Comparison of ENCODE assay signal across 30 mouse cellular contexts in the genomic region with DNA sequence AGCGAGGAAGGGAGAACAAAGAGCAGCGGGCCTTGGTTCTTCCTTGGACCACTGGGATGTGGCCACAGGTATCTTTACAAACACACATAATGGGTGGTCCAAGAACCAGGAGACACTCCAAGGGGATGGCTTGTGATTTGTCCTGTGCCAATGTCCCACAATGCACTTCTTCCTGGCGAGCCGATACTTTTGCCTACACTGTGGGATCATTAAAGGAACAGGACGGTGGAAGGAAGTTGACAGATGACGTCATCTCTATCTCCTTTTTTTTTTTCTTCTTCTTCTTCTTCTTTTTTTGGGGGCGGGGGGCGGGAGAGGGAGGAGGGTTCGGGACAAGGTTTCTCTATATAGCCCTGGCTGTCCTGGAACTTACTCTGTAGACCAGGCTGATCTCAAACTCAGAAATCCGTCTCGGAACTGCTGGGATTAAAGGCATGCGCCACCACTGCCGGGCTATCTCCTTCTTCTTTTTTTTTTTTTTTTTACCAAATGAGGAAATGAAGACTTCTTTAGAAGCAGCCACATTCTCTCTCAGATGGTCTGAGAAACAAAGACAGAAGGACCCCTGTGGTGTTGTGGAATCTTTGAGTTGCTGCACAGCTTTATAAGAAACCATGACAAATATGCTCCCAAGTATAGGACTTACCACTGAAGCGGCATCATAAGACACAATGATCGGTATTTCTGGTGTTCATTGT. TPM values are rescaled to one million over a fixed set of nuclear protein-coding genes. Genes with fewer than 3 reads are reported as not detected.
DNase-seq lines count a peak whose midpoint lies in the region; ATAC-seq and TF ChIP-seq lines count a peak whose summit lies in the region.
"Had no signal": no experiment of that assay in that cellular context is flagged by ENCODE, and none has a peak within 500 bp of the region (broad histone marks: within the 10 kb centered on the region; RNA-seq: fewer than 3 reads in every experiment).

No protein-coding gene starts in this region.

- no peak overlapping the region for H3K4me2 ChIP-seq in lung, postnatal 0 days (replicated peaks; ENCODE audit: low read depth, low read length)
- H3K4me2 ChIP-seq: forebrain, embryonic 15.5 days; heart, embryonic 13.5 days; hindbrain, embryonic 15.5 days; liver, embryonic 15.5 days; stomach, embryonic 15.5 days had no signal

- H3K27ac ChIP-seq in lung, postnatal 0 days (ENCODE audit: low read length) = no peak overlapping the region
- H3K27ac ChIP-seq in ES-Bruce4 (ENCODE audit: insufficient read depth, low read length) = no peak overlapping the region
- H3K27ac ChIP-seq in limb, embryonic 10.5 days = no peak overlapping the region
- H3K27ac ChIP-seq: forebrain, embryonic 10.5 days; forebrain, embryonic 15.5 days; gastrocnemius, adult 2 months; heart, embryonic 13.5 days; hindbrain, embryonic 10.5 days; hindbrain, embryonic 15.5 days; liver, embryonic 15.5 days; midbrain, embryonic 10.5 days; stomach, embryonic 15.5 days had no signal

- H3K27me3 ChIP-seq in lung, postnatal 0 days (replicated peaks; ENCODE audit: insufficient read depth, low read length) = no peaks in the 10 kb centered on the region
- no peaks in the 10 kb centered on the region for H3K27me3 ChIP-seq in ES-Bruce4 (ENCODE audit: control insufficient read depth, insufficient read depth, low read length, poor library complexity, severe bottlenecking)
- H3K27me3 ChIP-seq in limb, embryonic 10.5 days (ENCODE audit: low read depth, poor library complexity, severe bottlenecking) = peaks cover 9% of the 10 kb centered on the region
- H3K27me3 ChIP-seq: forebrain, embryonic 15.5 days; heart, embryonic 13.5 days; hindbrain, embryonic 15.5 days; stomach, embryonic 15.5 days had no signal

- no peak for TF ChIP-seq POLR2A in lung, adult 2 months (IDR thresholded peaks at IDR 0.05; ENCODE audit: borderline replicate concordance, extremely low read depth, low read depth, low read length)
- no peak for TF ChIP-seq POLR2A in ES-Bruce4 (IDR thresholded peaks at IDR 0.05; ENCODE audit: insufficient read depth, low read length)

- TF ChIP-seq EP300 in lung, postnatal 0 days (IDR thresholded peaks at IDR 0.05) = no peak
- TF ChIP-seq EP300 in ES-Bruce4 (IDR thresholded peaks at IDR 0.05; ENCODE audit: insufficient read depth, low read depth, low read length) = no peak

- no peaks in the 10 kb centered on the region for H3K9me3 ChIP-seq in lung, postnatal 0 days (ENCODE audit: low read length)
- no peaks in the 10 kb centered on the region for H3K9me3 ChIP-seq in ES-Bruce4 (replicated peaks; ENCODE audit: control insufficient read depth, insufficient read depth, low read length, poor library complexity, severe bottlenecking)
- H3K9me3 ChIP-seq in limb, embryonic 10.5 days (replicated peaks) = no peaks in the 10 kb centered on the region
- H3K9me3 ChIP-seq: forebrain, embryonic 10.5 days; forebrain, embryonic 15.5 days; heart, embryonic 13.5 days; hindbrain, embryonic 10.5 days; hindbrain, embryonic 15.5 days; liver, embryonic 15.5 days; midbrain, embryonic 10.5 days; stomach, embryonic 15.5 days had no signal

- no peaks in the 10 kb centered on the region for H3K36me3 ChIP-seq in lung, postnatal 0 days (ENCODE audit: insufficient read depth, low read length)
- no peaks in the 10 kb centered on the region for H3K36me3 ChIP-seq in ES-Bruce4 (ENCODE audit: control insufficient read depth, insufficient read depth, low read length, poor library complexity, severe bottlenecking)
- no peaks in the 10 kb centered on the region for H3K36me3 ChIP-seq in limb, embryonic 10.5 days
- H3K36me3 ChIP-seq: forebrain, embryonic 10.5 days; forebrain, embryonic 15.5 days; heart, embryonic 13.5 days; hindbrain, embryonic 10.5 days; hindbrain, embryonic 15.5 days; liver, embryonic 15.5 days; midbrain, embryonic 10.5 days; stomach, embryonic 15.5 days had no signal

- H3K9ac ChIP-seq in lung, postnatal 0 days (replicated peaks; ENCODE audit: low read depth) = no peak overlapping the region
- H3K9ac ChIP-seq in ES-Bruce4 (ENCODE audit: low read depth, poor library complexity, severe bottlenecking) = no peak overlapping the region
- H3K9ac ChIP-seq: forebrain, embryonic 15.5 days; heart, embryonic 13.5 days; hindbrain, embryonic 15.5 days; liver, embryonic 15.5 days; stomach, embryonic 15.5 days had no signal

- ATAC-seq in lung, postnatal 0 days = no peak
- peak; percentile 61 for ATAC-seq in megakaryocyte, adult 5-6 weeks (ENCODE audit: poor library complexity, severe bottlenecking)
- ATAC-seq in erythroblast, adult 5-6 weeks (replicated peaks; ENCODE audit: low FRiP score, poor library complexity, severe bottlenecking) = no peak
- ATAC-seq: forebrain, embryonic 15.5 days; inflammation-experienced regulatory T-cells, adult 6 months; midbrain, embryonic 16.5 days had no signal

- peak; percentile 49 for DNase-seq in lung, postnatal 0 days (ENCODE audit: low spot score)
- DNase-seq in lung, adult 2 months = no peak
- peak; percentile 77 for DNase-seq in R1 (ENCODE audit: low read depth, low spot score)
- DNase-seq in limb, embryonic 10.5 days (ENCODE audit: low spot score) = no peak
- DNase-seq in thymus, postnatal 36 days = no peak
- DNase-seq: adrenal gland, postnatal 10 days; cerebellum, adult 11 months; cerebellum, adult 9-10 months; cerebellum, postnatal 36 days; gastrocnemius, adult 2 months; heart, postnatal 10 days; kidney, adult 11 months; kidney, postnatal 36 days; lung, postnatal 4 days; right cerebral cortex, postnatal 4 days; thymus, adult 18-20 months; thymus, postnatal 4 days had no signal

- 79% methylated on average over 15 of the region's 15 CpGs for WGBS in lung, postnatal 0 days
- WGBS in lung, adult 2 months = 67% methylated on average over 15 of the region's 15 CpGs
- WGBS in limb, embryonic 10.5 days = 93% methylated on average over 15 of the region's 15 CpGs

- TF ChIP-seq CTCF in lung, postnatal 0 days (IDR thresholded peaks at IDR 0.05) = no peak
- TF ChIP-seq CTCF in lung, adult 2 months (IDR thresholded peaks at IDR 0.05; ENCODE audit: insufficient read depth, low read length) = no peak
- TF ChIP-seq CTCF in ES-Bruce4 (IDR thresholded peaks at IDR 0.05; ENCODE audit: low read depth, low read length) = no peak

- H3K4me1 ChIP-seq in lung, postnatal 0 days (ENCODE audit: insufficient read depth, low read depth, low read length) = no peaks in the 10 kb centered on the region
- no peaks in the 10 kb centered on the region for H3K4me1 ChIP-seq in lung, adult 2 months (ENCODE audit: control insufficient read depth, insufficient read depth, low read length)
- H3K4me1 ChIP-seq in ES-Bruce4 (ENCODE audit: control insufficient read depth, insufficient read depth, low read length) = peaks cover 3% of the 10 kb centered on the region
- peaks cover 9% of the 10 kb centered on the region for H3K4me1 ChIP-seq in limb, embryonic 10.5 days

- H3K4me3 ChIP-seq in lung, postnatal 0 days (ENCODE audit: low read depth, low read length) = no peak overlapping the region
- H3K4me3 ChIP-seq in lung, adult 2 months (replicated peaks; ENCODE audit: extremely low read depth, low read depth, low read length) = no peak overlapping the region
- H3K4me3 ChIP-seq in ES-Bruce4 (ENCODE audit: low read depth, low read length) = peak overlapping the region; percentile 18; the same call in 1 of the 2 replicates
- no peak overlapping the region for H3K4me3 ChIP-seq in limb, embryonic 10.5 days
- H3K4me3 ChIP-seq: forebrain, embryonic 10.5 days; forebrain, embryonic 15.5 days; gastrocnemius, adult 2 months; heart, embryonic 13.5 days; hindbrain, embryonic 10.5 days; hindbrain, embryonic 15.5 days; liver, embryonic 15.5 days; midbrain, embryonic 10.5 days; stomach, embryonic 15.5 days had no signal

RNA-seq across cellular contexts. Expression of a gene that starts 6.8 kb away (rescaled TPM):
- polyA plus RNA-seq in lung, postnatal 0 days (2015; fragmentation: Nextera tagmentation; extraction: Ambion mirVana) = 161 and 165 TPM in 2 replicates
- 113 and 118 TPM in 2 replicates for polyA plus RNA-seq in lung, adult 2 months (2012; rRNA removed)
- 55.8 and 58.2 TPM in 2 replicates for polyA plus RNA-seq in ES-Bruce4 (2011; ENCODE audit: insufficient read depth, insufficient read length, low read depth, missing spikeins)
- total RNA-seq in megakaryocyte, adult 5-6 weeks (2015) = 90.4 and 93.3 TPM in 2 replicates
- total RNA-seq in megakaryocyte, adult 5-6 weeks (2017) = 122 and 130 TPM in 2 replicates
- polyA plus RNA-seq in limb, embryonic 10.5 days (2016; fragmentation: Nextera tagmentation; extraction: Ambion mirVana) = 39.8 and 41.4 TPM in 2 replicates
- 12.9 and 14.6 TPM in 2 replicates for total RNA-seq in erythroblast, adult 5-6 weeks (2015; ENCODE audit: low replicate concordance)
- 13.9 and 21.5 TPM in 2 replicates for total RNA-seq in erythroblast, adult 5-6 weeks (2017; ENCODE audit: low replicate concordance)

Comparison
In these comparisons a context has a peak if more than half of its experiments do, and no peak if none do; other contexts are left out.
1. DNase-seq: peak in lung, postnatal 0 days (single experiment) and R1 (single experiment); none in lung, adult 2 months (single experiment), limb, embryonic 10.5 days (single experiment) and thymus, postnatal 36 days (0 of 2).